Mouse (Mus musculus) stomach, postnatal 0 days (tissue): ENCODE data around the gene Fbln7. TPM values are rescaled to one million over a fixed set of nuclear protein-coding genes. Genes with fewer than 3 reads are reported as not detected.
A peak's percentile ranks its signal among the peaks of the same experiment; 100 is the strongest.

ENCODE experiments used
- ATAC-seq: fragments of 200-750 bp; cut with Nextera tagmentation; 2 replicates; pipeline ENCODE4 v1.8.0; 2017; ENCODE audit not compliant: low FRiP score, low TSS enrichment
- DNase-seq: peaks from one replicate; pipeline ENCODE4 v3.0.0-alpha.2; 2016; ENCODE audit warnings: low spot score
- H3K27ac ChIP-seq: fragments of 300-500 bp; sonication (generic); replicated peaks from 2 replicates; pipeline ENCODE4 v1.5.1; 2014; ENCODE audit warnings: mild to moderate bottlenecking, control low read depth
- H3K27me3 ChIP-seq: fragments of 300-500 bp; sonication (generic); 2 replicates; pipeline ENCODE4 v1.6.1; 2014; ENCODE audit warnings: low read length; ENCODE audit not compliant: control insufficient read depth, insufficient read depth
- H3K36me3 ChIP-seq: fragments of 300-500 bp; sonication (generic); 2 replicates; pipeline ENCODE4 v1.6.1; 2014; ENCODE audit warnings: low read length, mixed read lengths; ENCODE audit not compliant: control insufficient read depth, insufficient read depth
- H3K4me1 ChIP-seq: fragments of 300-500 bp; sonication (generic); replicated peaks from 2 replicates; pipeline ENCODE4 v1.6.1; 2014; ENCODE audit warnings: antibody characterized with exemption; ENCODE audit not compliant: control insufficient read depth, insufficient read depth
- H3K4me2 ChIP-seq: fragments of 300-500 bp; sonication (generic); replicated peaks from 2 replicates; pipeline ENCODE4 v1.6.1; 2014; ENCODE audit warnings: low read depth, mild to moderate bottlenecking, control low read depth, moderate library complexity
- H3K4me3 ChIP-seq: fragments of 300-500 bp; sonication (generic); 2 replicates; pipeline ENCODE4 v1.5.1; 2014; ENCODE audit warnings: low read depth, low read length, control low read depth
- H3K9ac ChIP-seq: fragments of 300-500 bp; sonication (generic); 2 replicates; pipeline ENCODE4 v1.6.1; 2014; ENCODE audit warnings: mild to moderate bottlenecking, low read length, control low read depth, mixed read lengths
- H3K9me3 ChIP-seq: fragments of 300-500 bp; sonication (generic); 2 replicates; pipeline ENCODE4 v1.6.1; 2016; ENCODE audit warnings: low read length; ENCODE audit not compliant: control insufficient read depth
- CTCF ChIP-seq: IDR thresholded peaks from 2 replicates; pipeline ENCODE4 v1.5.1; 2016; ENCODE audit warnings: antibody characterized with exemption, low read depth, mild to moderate bottlenecking, moderate library complexity
- EP300 ChIP-seq: optimal IDR thresholded peaks from 2 replicates; pipeline ENCODE3; 2016; ENCODE audit warnings: antibody characterized with exemption
- WGBS: fragments of 180-500 bp; shearing (Covaris S2); extraction: QIAGEN DNeasy Blood & Tissue Kit; methylation state at CpG from one replicate; pipeline ENCODE4 v1.1.7; 2014; 5-methylcytosine and 5-hydroxymethylcytosine counted together
- polyA plus RNA-seq: library from polyadenylated mRNA; unstranded; fragments of >200 nt; fragmentation: Nextera tagmentation; extraction: Ambion mirVana; gene quantifications from 2 replicates; pipeline ENCODE4 v1.2.1, GENCODE M21; 2015

Fbln7 gene
- polyA plus RNA-seq, 1 experiment from 2014 or later, result 2.5 TPM

- Histone ChIP-seq H3K9me3 (no peaks in the 10 kb centered on the region), H3K27ac (no peak overlapping the region), H3K4me2 (no peak overlapping the region), H3K4me3 (no peak overlapping the region), H3K9ac (no peak overlapping the region), H3K36me3 (no peaks in the 10 kb centered on the region), H3K4me1 (no peaks in the 10 kb centered on the region), H3K27me3 (no peaks in the 10 kb centered on the region)
- TF ChIP-seq CTCF, result peak; percentile 38
- TF ChIP-seq EP300, result no peak
- DNase-seq, result no peak
- WGBS, result 80% methylated on average over 1 of the region's 1 CpGs
- no peak for ATAC-seq
These were observed 6.1 kb upstream of the Fbln7 start for GRCm38 (mm10) chr2:128856673-128857072.

- no peak overlapping the region for H3K9ac ChIP-seq
- no peak for ATAC-seq
- DNase-seq, result no peak
- H3K4me3 ChIP-seq, result no peak overlapping the region
- TF ChIP-seq CTCF (no peak), EP300 (no peak)
- H3K4me2 ChIP-seq, result no peak overlapping the region
- H3K4me1 ChIP-seq, result 0 out of 2 replicates have a peak, but pooled peaks cover 2% of the 10 kb centered on the region
- H3K27me3 ChIP-seq, result no peaks in the 10 kb centered on the region
- 88% methylated on average over 6 of the region's 6 CpGs for WGBS
- H3K9me3 ChIP-seq, result no peaks in the 10 kb centered on the region
- H3K27ac ChIP-seq, result no peak overlapping the region
- no peaks in the 10 kb centered on the region for H3K36me3 ChIP-seq
These were observed 3.8 kb upstream of the Fbln7 start for GRCm38 (mm10) chr2:128858962-128859361.

GRCm38 (mm10) chr2:128859861-128860260 lies 2.9 kb upstream of the Fbln7 start:
- no peaks in the 10 kb centered on the region for H3K36me3 ChIP-seq
- no peaks in the 10 kb centered on the region for H3K27me3 ChIP-seq
- TF ChIP-seq EP300 (no peak), CTCF (no peak)
- H3K9me3 ChIP-seq, result no peaks in the 10 kb centered on the region
- ATAC-seq (peak; percentile 61), DNase-seq (peak; percentile 72)
- H3K9ac ChIP-seq, result no peak overlapping the region
- 0 out of 2 replicates have a peak, but pooled peaks cover 2% of the 10 kb centered on the region for H3K4me1 ChIP-seq
- no peak overlapping the region for H3K4me3 ChIP-seq
- H3K27ac ChIP-seq, result no peak overlapping the region
- H3K4me2 ChIP-seq, result no peak overlapping the region
- WGBS, result 37% methylated on average over 3 of the region's 3 CpGs

- TF ChIP-seq EP300 (no peak), CTCF (peak; percentile 59)
- WGBS, result 0% methylated on average over 32 of the region's 38 CpGs
- Histone ChIP-seq H3K4me1 (0 out of 2 replicates have a peak, but pooled peaks cover 2% of the 10 kb centered on the region), H3K27ac (no peak overlapping the region), H3K27me3 (no peaks in the 10 kb centered on the region), H3K4me2 (peak overlapping the region; percentile 93), H3K9ac (peak overlapping the region; percentile 54), H3K36me3 (no peaks in the 10 kb centered on the region), H3K9me3 (no peaks in the 10 kb centered on the region), H3K4me3 (peak overlapping the region; percentile 50)
- ATAC-seq, result peak; percentile 70
- peak; percentile 68 for DNase-seq
These were observed 1.1 kb downstream of the Fbln7 start for GRCm38 (mm10) chr2:128863777-128864331.

- ATAC-seq, result no peak
- Histone ChIP-seq H3K27ac (no peak overlapping the region), H3K36me3 (no peaks in the 10 kb centered on the region), H3K4me2 (no peak overlapping the region), H3K4me1 (0 out of 2 replicates have a peak, but pooled peaks cover 2% of the 10 kb centered on the region), H3K9me3 (no peaks in the 10 kb centered on the region), H3K27me3 (no peaks in the 10 kb centered on the region), H3K4me3 (no peak overlapping the region), H3K9ac (no peak overlapping the region)
- no peak for DNase-seq
- WGBS, result 48% methylated on average over 3 of the region's 3 CpGs
- TF ChIP-seq CTCF, result no peak
- no peak for TF ChIP-seq EP300
These were observed 2.3 kb downstream of the Fbln7 start for GRCm38 (mm10) chr2:128865061-128865460.

GRCm38 (mm10) chr2:128871656-128872055 lies 8.9 kb downstream of the Fbln7 start:
- Histone ChIP-seq H3K9me3 (no peaks in the 10 kb centered on the region), H3K27ac (no peak overlapping the region), H3K9ac (no peak overlapping the region), H3K36me3 (no peaks in the 10 kb centered on the region), H3K4me1 (no peaks in the 10 kb centered on the region), H3K4me3 (no peak overlapping the region), H3K4me2 (no peak overlapping the region), H3K27me3 (no peaks in the 10 kb centered on the region)
- ATAC-seq (no peak), DNase-seq (no peak)
- TF ChIP-seq EP300 (no peak), CTCF (no peak)
- 67% methylated on average over 8 of the region's 8 CpGs for WGBS
